Mouse (Mus musculus) hindbrain, embryonic 11.5 days (tissue): Measurements from ENCODE around the gene Itgbl1. TPM values are rescaled to one million over a fixed set of nuclear protein-coding genes. Genes with fewer than 3 reads are reported as not detected.
A peak's percentile ranks its signal among the peaks of the same experiment; 100 is the strongest.

ENCODE experiments used
- ATAC-seq: fragments of 200-750 bp; cut with Nextera tagmentation; 2 replicates; pipeline ENCODE4 v1.8.0; 2017; ENCODE audit warnings: mild to moderate bottlenecking, moderate TSS enrichment, moderate library complexity; ENCODE audit not compliant: low FRiP score
- DNase-seq: peaks from one replicate; pipeline ENCODE4 v3.0.0-alpha.2; 2015; ENCODE audit warnings: low spot score
- H3K27ac ChIP-seq: fragments of 300-500 bp; sonication (generic); 2 replicates; pipeline ENCODE4 v1.5.1; 2014; ENCODE audit warnings: mild to moderate bottlenecking, low read depth, low read length
- H3K27me3 ChIP-seq: fragments of 300-500 bp; sonication (generic); 2 replicates; pipeline ENCODE4 v1.6.1; 2014; ENCODE audit warnings: mild to moderate bottlenecking, low read length, moderate library complexity, mixed read lengths; ENCODE audit not compliant: control insufficient read depth, insufficient read depth
- H3K36me3 ChIP-seq: fragments of 300-500 bp; sonication (generic); 2 replicates; pipeline ENCODE4 v1.6.1; 2014; ENCODE audit warnings: mild to moderate bottlenecking, low read length, moderate library complexity, mixed read lengths; ENCODE audit not compliant: control insufficient read depth, insufficient read depth
- H3K4me1 ChIP-seq: fragments of 300-500 bp; sonication (generic); replicated peaks from 2 replicates; pipeline ENCODE4 v1.6.1; 2014; ENCODE audit warnings: low read length, mixed read lengths; ENCODE audit not compliant: control insufficient read depth, insufficient read depth
- H3K4me2 ChIP-seq: fragments of 300-500 bp; sonication (generic); replicated peaks from 2 replicates; pipeline ENCODE4 v1.6.1; 2014; ENCODE audit warnings: mild to moderate bottlenecking, low read depth, low read length
- H3K4me3 ChIP-seq: fragments of 300-500 bp; sonication (generic); 2 replicates; pipeline ENCODE4 v1.5.1; 2014; ENCODE audit warnings: low read depth, low read length
- H3K9ac ChIP-seq: fragments of 300-500 bp; sonication (generic); 2 replicates; pipeline ENCODE4 v1.6.1; 2014; ENCODE audit warnings: low read depth, low read length
- H3K9me3 ChIP-seq: fragments of 300-500 bp; sonication (generic); 2 replicates; pipeline ENCODE4 v1.6.1; 2016; ENCODE audit warnings: low read length; ENCODE audit not compliant: control insufficient read depth
- WGBS: fragments of 180-500 bp; shearing (Covaris S2); extraction: QIAGEN DNeasy Blood & Tissue Kit; methylation state at CpG from one replicate; pipeline ENCODE4 v1.1.7; 2014; 5-methylcytosine and 5-hydroxymethylcytosine counted together
- polyA plus RNA-seq: library from polyadenylated mRNA; unstranded; fragments of >200 nt; fragmentation: Nextera tagmentation; extraction: Ambion mirVana; gene quantifications from 2 replicates; pipeline ENCODE4 v1.2.1, GENCODE M21; 2014

The Itgbl1 gene
- polyA plus RNA-seq, 1 experiment from 2014 or later = 1.1 TPM

GRCm38 (mm10) chr14:123678091-123678490 lies 18.3 kb downstream of the Itgbl1 start:
- Histone ChIP-seq H3K4me2 (no peak overlapping the region), H3K9ac (no peak overlapping the region), H3K27ac (no peak overlapping the region), H3K27me3 (no peaks in the 10 kb centered on the region), H3K9me3 (no peaks in the 10 kb centered on the region), H3K36me3 (no peaks in the 10 kb centered on the region), H3K4me3 (no peak overlapping the region), H3K4me1 (no peaks in the 10 kb centered on the region)
- WGBS = 88% methylated on average over 2 of the region's 2 CpGs
- DNase-seq (no peak), ATAC-seq (no peak)

- H3K4me2 ChIP-seq = no peak overlapping the region
- H3K9me3 ChIP-seq = no peaks in the 10 kb centered on the region
- H3K36me3 ChIP-seq = no peaks in the 10 kb centered on the region
- H3K27ac ChIP-seq = no peak overlapping the region
- DNase-seq (no peak), ATAC-seq (no peak)
- H3K4me3 ChIP-seq = no peak overlapping the region
- no peak overlapping the region for H3K9ac ChIP-seq
- H3K27me3 ChIP-seq = no peaks in the 10 kb centered on the region
- H3K4me1 ChIP-seq = no peaks in the 10 kb centered on the region
Observed at GRCm38 (mm10) chr14:123714751-123715150, 55.0 kb downstream of the Itgbl1 start.

- H3K36me3 ChIP-seq = no peaks in the 10 kb centered on the region
- no peak overlapping the region for H3K4me2 ChIP-seq
- no peak overlapping the region for H3K9ac ChIP-seq
- H3K9me3 ChIP-seq = no peaks in the 10 kb centered on the region
- DNase-seq = no peak
- H3K27me3 ChIP-seq = no peaks in the 10 kb centered on the region
- H3K27ac ChIP-seq = no peak overlapping the region
- 70% methylated on average over 1 of the region's 1 CpGs for WGBS
- H3K4me1 ChIP-seq = no peaks in the 10 kb centered on the region
- H3K4me3 ChIP-seq = no peak overlapping the region
- ATAC-seq = no peak
Observed at GRCm38 (mm10) chr14:123742055-123742454, 82.3 kb downstream of the Itgbl1 start.

GRCm38 (mm10) chr14:123751017-123751416 lies 91.2 kb downstream of the Itgbl1 start:
- H3K4me2 ChIP-seq = no peak overlapping the region
- 82% methylated on average over 1 of the region's 1 CpGs for WGBS
- no peak overlapping the region for H3K9ac ChIP-seq
- DNase-seq (no peak), ATAC-seq (no peak)
- H3K4me1 ChIP-seq = no peaks in the 10 kb centered on the region
- H3K4me3 ChIP-seq = no peak overlapping the region
- H3K27ac ChIP-seq = no peak overlapping the region
- no peaks in the 10 kb centered on the region for H3K36me3 ChIP-seq
- no peaks in the 10 kb centered on the region for H3K9me3 ChIP-seq
- no peaks in the 10 kb centered on the region for H3K27me3 ChIP-seq

GRCm38 (mm10) chr14:123759534-123759933 lies 99.8 kb downstream of the Itgbl1 start:
- Histone ChIP-seq H3K27me3 (no peaks in the 10 kb centered on the region), H3K4me3 (no peak overlapping the region), H3K27ac (no peak overlapping the region), H3K9me3 (no peaks in the 10 kb centered on the region), H3K36me3 (no peaks in the 10 kb centered on the region), H3K9ac (no peak overlapping the region), H3K4me1 (no peaks in the 10 kb centered on the region), H3K4me2 (no peak overlapping the region)
- WGBS = 53% methylated on average over 1 of the region's 1 CpGs
- ATAC-seq (no peak), DNase-seq (no peak)

GRCm38 (mm10) chr14:123760079-123760478 lies 100.3 kb downstream of the Itgbl1 start:
- ATAC-seq = no peak
- H3K9me3 ChIP-seq = no peaks in the 10 kb centered on the region
- H3K27me3 ChIP-seq = no peaks in the 10 kb centered on the region
- no peak overlapping the region for H3K4me2 ChIP-seq
- H3K27ac ChIP-seq = no peak overlapping the region
- no peaks in the 10 kb centered on the region for H3K4me1 ChIP-seq
- H3K9ac ChIP-seq = no peak overlapping the region
- 82% methylated on average over 4 of the region's 4 CpGs for WGBS
- H3K36me3 ChIP-seq = no peaks in the 10 kb centered on the region
- DNase-seq = no peak
- no peak overlapping the region for H3K4me3 ChIP-seq

GRCm38 (mm10) chr14:123801744-123802143 lies 142.0 kb downstream of the Itgbl1 start:
- no peaks in the 10 kb centered on the region for H3K9me3 ChIP-seq
- no peaks in the 10 kb centered on the region for H3K36me3 ChIP-seq
- ATAC-seq = no peak
- H3K4me1 ChIP-seq = no peaks in the 10 kb centered on the region
- no peak overlapping the region for H3K9ac ChIP-seq
- H3K27me3 ChIP-seq = no peaks in the 10 kb centered on the region
- no peak overlapping the region for H3K27ac ChIP-seq
- no peak overlapping the region for H3K4me2 ChIP-seq
- H3K4me3 ChIP-seq = no peak overlapping the region
- DNase-seq = no peak

GRCm38 (mm10) chr14:123837662-123838061 lies 177.9 kb downstream of the Itgbl1 start:
- H3K4me1 ChIP-seq = no peaks in the 10 kb centered on the region
- H3K36me3 ChIP-seq = no peaks in the 10 kb centered on the region
- no peak overlapping the region for H3K27ac ChIP-seq
- DNase-seq (no peak), ATAC-seq (no peak)
- no peak overlapping the region for H3K4me2 ChIP-seq
- H3K9ac ChIP-seq = no peak overlapping the region
- no peak overlapping the region for H3K4me3 ChIP-seq
- 87% methylated on average over 5 of the region's 5 CpGs for WGBS
- H3K9me3 ChIP-seq = no peaks in the 10 kb centered on the region
- no peaks in the 10 kb centered on the region for H3K27me3 ChIP-seq

GRCm38 (mm10) chr14:123843675-123844425 lies 184.1 kb downstream of the Itgbl1 start:
- Histone ChIP-seq H3K9me3 (no peaks in the 10 kb centered on the region), H3K4me3 (no peak overlapping the region), H3K4me2 (no peak overlapping the region), H3K27me3 (no peaks in the 10 kb centered on the region), H3K27ac (no peak overlapping the region), H3K9ac (no peak overlapping the region), H3K4me1 (no peaks in the 10 kb centered on the region), H3K36me3 (no peaks in the 10 kb centered on the region)
- peak; percentile 66 for ATAC-seq
- DNase-seq = peak; percentile 38
- WGBS = 70% methylated on average over 8 of the region's 8 CpGs
